Mouse (Mus musculus) embryonic facial prominence, embryonic 15.5 days (tissue): ENCODE results near the gene 4930447C04Rik. TPM values are rescaled to one million over a fixed set of nuclear protein-coding genes. Genes with fewer than 3 reads are reported as not detected.

ENCODE experiments used
- ATAC-seq: fragments of 200-750 bp; cut with Nextera tagmentation; 2 replicates; pipeline ENCODE4 v1.8.0; 2017; ENCODE audit warnings: low read depth, moderate TSS enrichment; ENCODE audit not compliant: insufficient number of reproducible peaks, low FRiP score, low TSS enrichment
- H3K27ac ChIP-seq: fragments of 300-500 bp; sonication (generic); replicated peaks from 2 replicates; pipeline ENCODE4 v1.5.1; 2015; ENCODE audit warnings: mild to moderate bottlenecking, inconsistent platforms
- H3K27me3 ChIP-seq: fragments of 300-500 bp; sonication (generic); 2 replicates; pipeline ENCODE4 v1.6.1; 2015; ENCODE audit warnings: inconsistent platforms
- H3K36me3 ChIP-seq: fragments of 300-500 bp; sonication (generic); 2 replicates; pipeline ENCODE4 v1.6.1; 2015; ENCODE audit warnings: mild to moderate bottlenecking, inconsistent platforms
- H3K4me1 ChIP-seq: fragments of 300-500 bp; sonication (generic); 2 replicates; pipeline ENCODE4 v1.6.1; 2015; ENCODE audit warnings: inconsistent platforms
- H3K4me2 ChIP-seq: fragments of 300-500 bp; sonication (generic); replicated peaks from 2 replicates; pipeline ENCODE4 v1.6.1; 2015; ENCODE audit warnings: mild to moderate bottlenecking, inconsistent platforms
- H3K4me3 ChIP-seq: fragments of 300-500 bp; sonication (generic); replicated peaks from 2 replicates; pipeline ENCODE4 v1.5.1; 2015; ENCODE audit warnings: mild to moderate bottlenecking, inconsistent platforms
- H3K9ac ChIP-seq: fragments of 300-500 bp; sonication (generic); 2 replicates; pipeline ENCODE4 v1.6.1; 2015; ENCODE audit warnings: inconsistent platforms
- H3K9me3 ChIP-seq: fragments of 300-500 bp; sonication (generic); replicated peaks from 2 replicates; pipeline ENCODE4 v1.6.1; 2016; ENCODE audit warnings: inconsistent platforms
- WGBS: fragments of 180-500 bp; shearing (Covaris S2); methylation state at CpG from one replicate; pipeline ENCODE4 v1.1.7; 2015; 5-methylcytosine and 5-hydroxymethylcytosine counted together
- polyA plus RNA-seq: library from polyadenylated mRNA; unstranded; fragments of >200 nt; fragmentation: Nextera tagmentation; extraction: Ambion mirVana; gene quantifications from 2 replicates; pipeline ENCODE4 v1.2.1, GENCODE M21; 2015

The 4930447C04Rik gene
- polyA plus RNA-seq, 1 experiment from 2014 or later, result 5.5 TPM

DNA sequence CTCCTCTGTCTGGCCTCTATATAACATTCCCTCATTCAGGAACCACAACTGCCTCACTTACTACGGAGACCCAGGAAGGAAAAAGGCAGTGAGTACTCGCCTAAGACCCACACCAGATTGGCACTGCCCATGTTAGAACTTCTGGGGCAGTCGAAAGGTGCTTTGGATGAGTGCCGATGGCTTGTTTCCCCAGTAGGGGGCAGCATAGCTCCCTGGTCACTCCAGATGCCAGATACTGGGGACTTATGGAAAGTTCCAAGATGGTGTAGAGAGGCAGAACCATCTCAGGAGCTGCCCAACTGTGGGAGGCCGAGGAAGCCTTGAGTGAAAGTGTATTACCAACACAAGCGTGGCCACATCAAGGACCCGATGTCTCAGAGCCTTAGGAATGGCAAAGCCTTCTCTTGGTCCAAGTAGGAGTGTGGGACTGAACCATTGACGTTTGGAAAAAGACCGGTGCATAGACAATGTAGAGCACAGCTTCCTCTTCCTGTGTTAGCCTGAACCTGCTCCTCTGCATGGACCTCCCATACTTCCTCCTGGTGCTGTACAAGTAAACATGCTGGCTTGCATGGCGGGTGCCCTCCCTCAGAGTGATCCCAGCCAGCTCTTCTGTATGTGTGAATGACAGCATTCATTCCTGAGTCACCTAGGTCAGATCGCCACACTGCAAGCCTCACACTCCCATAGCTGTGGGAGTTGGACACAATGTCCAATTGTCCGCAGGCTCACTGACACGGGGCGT lies 105.6 kb downstream of the 4930447C04Rik start:
- Histone ChIP-seq H3K9me3 (no peaks in the 10 kb centered on the region), H3K36me3 (no peaks in the 10 kb centered on the region), H3K4me2 (no peak overlapping the region), H3K27me3 (peaks cover 28% of the 10 kb centered on the region), H3K27ac (no peak overlapping the region), H3K4me3 (no peak overlapping the region), H3K9ac (no peak overlapping the region), H3K4me1 (peaks cover 7% of the 10 kb centered on the region)
- ATAC-seq, result no peak
- WGBS, result 65% methylated on average over 14 of the region's 14 CpGs

DNA sequence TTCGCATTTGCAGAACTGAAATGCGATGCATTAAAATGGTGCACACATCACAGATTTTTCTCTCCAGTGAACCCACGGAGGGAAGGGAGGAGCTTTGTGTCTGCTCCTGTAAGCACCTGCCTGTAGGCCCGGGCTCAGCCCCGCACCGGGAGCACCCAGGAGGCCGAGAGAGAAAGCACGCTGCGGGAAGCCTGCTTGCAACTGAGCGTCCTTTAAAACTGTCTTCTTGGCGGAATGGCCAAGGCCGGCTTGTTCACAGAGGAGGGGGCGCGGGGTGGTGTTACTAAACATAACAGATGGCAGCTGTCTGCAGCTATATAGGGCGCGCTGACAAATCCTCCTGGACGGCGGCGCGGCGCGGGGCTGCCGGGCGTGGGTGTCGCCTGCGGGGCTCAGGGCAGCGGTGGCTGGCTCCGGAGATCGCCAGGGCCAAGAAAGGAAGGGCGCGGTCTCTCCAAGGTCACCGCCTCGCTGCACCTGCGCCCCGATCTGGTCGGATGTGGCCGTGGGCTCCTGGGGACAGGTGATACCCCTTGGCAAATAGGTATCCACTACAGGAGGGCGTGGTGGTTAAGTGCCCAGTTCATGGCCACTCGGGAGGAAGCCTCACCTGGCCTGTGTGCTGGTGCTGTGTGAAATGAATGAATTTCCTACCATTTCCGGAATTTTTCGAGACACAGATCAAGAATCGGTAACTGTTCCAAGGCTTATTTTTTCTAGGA lies 108.7 kb downstream of the 4930447C04Rik start:
- Histone ChIP-seq H3K27me3 (peaks cover 40% of the 10 kb centered on the region), H3K4me3 (peak overlapping the region; percentile 33), H3K9me3 (no peaks in the 10 kb centered on the region), H3K4me1 (peaks cover 7% of the 10 kb centered on the region), H3K9ac (no peak overlapping the region; the same call in 1 of the 2 replicates), H3K36me3 (no peaks in the 10 kb centered on the region), H3K27ac (no peak overlapping the region), H3K4me2 (peak overlapping the region; percentile 59)
- 7% methylated on average over 41 of the region's 42 CpGs for WGBS
- 0 out of 2 replicates have a peak, but pooled peaks have one; percentile 64 for ATAC-seq

Other genes starting within 250 kb of the 4930447C04Rik start
- gene Ppm1a, start 183.3 kb downstream of the 4930447C04Rik start, polyA plus RNA-seq, result 55.4 and 55.6 TPM in 2 replicates
- 0.08 TPM in 1 of 2 replicates, not detected in the other for gene Six6, start 882 bp downstream of the 4930447C04Rik start, polyA plus RNA-seq
- 40.0 and 48.3 TPM in 2 replicates for gene Six1, start 113.1 kb upstream of the 4930447C04Rik start, polyA plus RNA-seq
- 4.8 and 5.2 TPM in 2 replicates for gene Six4, start 172.7 kb upstream of the 4930447C04Rik start, polyA plus RNA-seq
- 35.4 and 35.6 TPM in 2 replicates for gene Mnat1, start 182.9 kb upstream of the 4930447C04Rik start, polyA plus RNA-seq